Mouse (Mus musculus) forebrain, embryonic 14.5 days (tissue): ENCODE data around the gene Ybx2. TPM values are rescaled to one million over a fixed set of nuclear protein-coding genes. Genes with fewer than 3 reads are reported as not detected.

Experiments
- ATAC-seq: fragments of 200-750 bp; cut with Nextera tagmentation; 2 replicates; pipeline ENCODE4 v1.8.0; 2017; ENCODE audit warnings: mild to moderate bottlenecking, moderate library complexity
- DNase-seq: peaks from one replicate; pipeline ENCODE4 v3.0.0-alpha.2; 2015; ENCODE audit warnings: low spot score
- H3K27ac ChIP-seq: fragments of 300-500 bp; sonication (generic); 2 replicates; pipeline ENCODE4 v1.5.1; 2014; ENCODE audit warnings: low read depth, mild to moderate bottlenecking, control low read depth, low read length, moderate library complexity
- H3K27me3 ChIP-seq: fragments of 300-500 bp; sonication (generic); replicated peaks from 2 replicates; pipeline ENCODE4 v1.6.1; 2014; ENCODE audit warnings: low read length, control low read depth, mixed read lengths; ENCODE audit not compliant: control insufficient read depth, insufficient read depth
- H3K36me3 ChIP-seq: fragments of 300-500 bp; sonication (generic); 2 replicates; pipeline ENCODE4 v1.6.1; 2014; ENCODE audit warnings: low read length, control low read depth; ENCODE audit not compliant: control insufficient read depth, insufficient read depth
- H3K4me1 ChIP-seq: fragments of 300-500 bp; sonication (generic); 2 replicates; pipeline ENCODE4 v1.6.1; 2014; ENCODE audit warnings: antibody characterized with exemption, low read length, control low read depth; ENCODE audit not compliant: control insufficient read depth, insufficient read depth
- H3K4me2 ChIP-seq: fragments of 300-500 bp; sonication (generic); 2 replicates; pipeline ENCODE4 v1.6.1; 2014; ENCODE audit warnings: mild to moderate bottlenecking, control low read depth, low read length
- H3K4me3 ChIP-seq: fragments of 300-500 bp; sonication (generic); 2 replicates; pipeline ENCODE4 v1.5.1; 2014; ENCODE audit warnings: low read depth, low read length, control low read depth
- H3K9ac ChIP-seq: fragments of 300-500 bp; sonication (generic); 2 replicates; pipeline ENCODE4 v1.6.1; 2014; ENCODE audit warnings: mild to moderate bottlenecking, low read length, control low read depth, moderate library complexity
- H3K9me3 ChIP-seq: fragments of 300-500 bp; sonication (generic); replicated peaks from 2 replicates; pipeline ENCODE4 v1.6.1; 2016; ENCODE audit warnings: low read length, control low read depth, mixed read lengths; ENCODE audit not compliant: control insufficient read depth
- WGBS: fragments of 180-500 bp; shearing (Covaris S2); extraction: QIAGEN DNeasy Blood & Tissue Kit; methylation state at CpG from one replicate; pipeline ENCODE4 v1.1.7; 2014; 5-methylcytosine and 5-hydroxymethylcytosine counted together
- polyA plus RNA-seq: library from polyadenylated mRNA; unstranded; fragments of >200 nt; fragmentation: Nextera tagmentation; extraction: Ambion mirVana; gene quantifications from 2 replicates; pipeline ENCODE4 v1.2.1, GENCODE M21; 2014

The Ybx2 gene
- polyA plus RNA-seq, 1 experiment from 2014 or later = 4.0 TPM

- Histone ChIP-seq H3K36me3 (peaks cover 36% of the 10 kb centered on the region), H3K4me1 (peaks cover 18% of the 10 kb centered on the region), H3K4me2 (peak overlapping the region; percentile 87), H3K9ac (peak overlapping the region; percentile 91), H3K9me3 (no peaks in the 10 kb centered on the region), H3K4me3 (peak overlapping the region; percentile 87), H3K27ac (peak overlapping the region; percentile 92), H3K27me3 (no peaks in the 10 kb centered on the region)
- no peak; the same call in 1 of the 2 replicates for ATAC-seq
- DNase-seq = no peak
- under 1% methylated on average over 34 of the region's 39 CpGs for WGBS
These were observed 33.6 kb upstream of the Ybx2 start for GRCm38 (mm10) chr11:69901993-69902392.

DNA sequence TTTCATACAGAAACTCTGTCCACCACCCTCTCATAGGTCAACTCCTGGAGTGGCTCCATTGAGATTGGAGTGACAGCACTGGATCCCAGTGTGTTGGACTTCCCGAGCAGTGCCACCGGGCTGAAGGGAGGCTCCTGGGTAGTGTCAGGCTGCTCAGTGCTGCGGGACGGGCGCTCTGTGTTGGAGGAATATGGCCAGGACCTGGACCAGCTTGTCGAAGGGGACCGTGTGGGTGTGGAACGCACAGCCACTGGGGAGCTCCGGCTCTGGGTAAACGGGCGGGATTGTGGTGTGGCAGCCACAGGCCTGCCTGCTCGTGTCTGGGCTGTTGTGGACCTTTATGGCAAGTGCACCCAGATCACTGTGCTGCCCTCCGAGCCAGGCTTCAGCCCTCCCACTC is 32.6 kb upstream of the Ybx2 start:
- H3K36me3 ChIP-seq = peaks cover 46% of the 10 kb centered on the region
- H3K9ac ChIP-seq = no peak overlapping the region
- H3K4me2 ChIP-seq = peak overlapping the region; percentile 87
- peaks cover 18% of the 10 kb centered on the region for H3K4me1 ChIP-seq
- peak overlapping the region; percentile 87 for H3K4me3 ChIP-seq
- no peaks in the 10 kb centered on the region for H3K9me3 ChIP-seq
- WGBS = 92% methylated on average over 13 of the region's 13 CpGs
- no peak for ATAC-seq
- DNase-seq = no peak
- H3K27me3 ChIP-seq = no peaks in the 10 kb centered on the region
- no peak overlapping the region for H3K27ac ChIP-seq

DNA sequence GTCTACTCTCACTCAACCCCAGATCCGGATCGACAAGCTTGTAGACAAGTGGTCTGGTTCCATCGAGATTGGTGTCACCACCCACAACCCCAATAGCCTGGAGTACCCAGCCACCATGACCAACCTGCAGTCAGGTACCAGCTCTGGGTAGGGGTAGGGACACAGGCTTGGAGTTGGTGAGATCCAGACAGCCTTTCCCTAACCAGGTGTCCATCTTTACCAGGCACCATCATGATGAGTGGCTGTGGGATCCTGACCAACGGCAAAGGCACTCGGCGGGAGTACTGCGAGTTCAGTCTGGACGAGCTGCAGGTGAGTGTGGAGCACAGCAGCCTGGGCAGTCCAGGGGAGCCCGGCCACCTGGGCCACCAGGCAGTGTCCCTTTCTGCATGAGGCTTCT is 31.3 kb upstream of the Ybx2 start:
- no peak for ATAC-seq

GRCm38 (mm10) chr11:69908645-69909044 is 27.0 kb upstream of the Ybx2 start:
- Histone ChIP-seq H3K9ac (no peak overlapping the region), H3K4me1 (peaks cover 4% of the 10 kb centered on the region; the same call in 1 of the 2 replicates)
- whole genome bisulfite sequencing = 96% methylated on average over 11 of the region's 11 CpGs

More for the DNA sequence above, 31.3 kb upstream of the Ybx2 start:
- Histone ChIP-seq H3K27ac (no peak overlapping the region), H3K4me2 (no peak overlapping the region), H3K9ac (no peak overlapping the region), H3K4me1 (peaks cover 15% of the 10 kb centered on the region), H3K27me3 (no peaks in the 10 kb centered on the region), H3K4me3 (no peak overlapping the region), H3K36me3 (peaks cover 59% of the 10 kb centered on the region), H3K9me3 (no peaks in the 10 kb centered on the region)
- WGBS = 97% methylated on average over 9 of the region's 9 CpGs
- DNase-seq = no peak

GRCm38 (mm10) chr11:69909174-69909573 is 26.4 kb upstream of the Ybx2 start:
- ATAC-seq = no peak
- peaks cover 5% of the 10 kb centered on the region; the same call in 1 of the 2 replicates for H3K4me1 ChIP-seq
- H3K36me3 ChIP-seq = peaks cover 94% of the 10 kb centered on the region
- no peak overlapping the region for H3K27ac ChIP-seq
- no peak overlapping the region for H3K9ac ChIP-seq
- 91% methylated on average over 5 of the region's 5 CpGs for WGBS
- H3K4me3 ChIP-seq = no peak overlapping the region
- no peaks in the 10 kb centered on the region for H3K9me3 ChIP-seq
- H3K27me3 ChIP-seq = no peaks in the 10 kb centered on the region
- no peak for DNase-seq
- H3K4me2 ChIP-seq = no peak overlapping the region

More at GRCm38 (mm10) chr11:69908645-69909044, 27.0 kb upstream of the Ybx2 start:
- Histone ChIP-seq H3K27me3 (no peaks in the 10 kb centered on the region), H3K9me3 (no peaks in the 10 kb centered on the region), H3K4me3 (no peak overlapping the region), H3K4me2 (no peak overlapping the region), H3K36me3 (peaks cover 100% of the 10 kb centered on the region), H3K27ac (no peak overlapping the region)
- ATAC-seq (no peak), DNase-seq (no peak)

DNA sequence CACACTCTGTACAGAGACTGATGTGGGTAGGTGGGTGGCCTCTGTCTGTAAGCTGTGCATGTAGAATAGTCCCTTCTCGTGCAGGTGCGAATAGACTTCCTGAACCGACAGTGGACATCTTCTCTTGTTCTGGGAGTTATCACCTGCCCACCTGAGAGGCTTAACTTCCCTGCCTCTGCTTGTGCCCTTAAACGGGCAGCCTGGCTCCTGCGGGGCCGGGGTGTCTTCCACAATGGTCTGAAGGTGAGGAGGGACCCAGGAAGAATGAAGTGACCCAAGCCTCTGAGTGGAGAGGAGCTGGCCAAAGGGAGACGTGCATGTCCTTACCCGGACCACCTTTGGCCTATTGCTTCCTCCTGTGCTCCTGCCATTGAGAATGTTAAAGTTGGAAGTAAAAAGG is 25.4 kb upstream of the Ybx2 start:
- Histone ChIP-seq H3K4me2 (no peak overlapping the region), H3K27ac (no peak overlapping the region), H3K9me3 (no peaks in the 10 kb centered on the region), H3K4me3 (no peak overlapping the region), H3K27me3 (no peaks in the 10 kb centered on the region), H3K9ac (no peak overlapping the region), H3K36me3 (peaks cover 90% of the 10 kb centered on the region), H3K4me1 (peaks cover 13% of the 10 kb centered on the region)
- no peak for ATAC-seq
- no peak for DNase-seq
- WGBS = 95% methylated on average over 8 of the region's 8 CpGs

DNA sequence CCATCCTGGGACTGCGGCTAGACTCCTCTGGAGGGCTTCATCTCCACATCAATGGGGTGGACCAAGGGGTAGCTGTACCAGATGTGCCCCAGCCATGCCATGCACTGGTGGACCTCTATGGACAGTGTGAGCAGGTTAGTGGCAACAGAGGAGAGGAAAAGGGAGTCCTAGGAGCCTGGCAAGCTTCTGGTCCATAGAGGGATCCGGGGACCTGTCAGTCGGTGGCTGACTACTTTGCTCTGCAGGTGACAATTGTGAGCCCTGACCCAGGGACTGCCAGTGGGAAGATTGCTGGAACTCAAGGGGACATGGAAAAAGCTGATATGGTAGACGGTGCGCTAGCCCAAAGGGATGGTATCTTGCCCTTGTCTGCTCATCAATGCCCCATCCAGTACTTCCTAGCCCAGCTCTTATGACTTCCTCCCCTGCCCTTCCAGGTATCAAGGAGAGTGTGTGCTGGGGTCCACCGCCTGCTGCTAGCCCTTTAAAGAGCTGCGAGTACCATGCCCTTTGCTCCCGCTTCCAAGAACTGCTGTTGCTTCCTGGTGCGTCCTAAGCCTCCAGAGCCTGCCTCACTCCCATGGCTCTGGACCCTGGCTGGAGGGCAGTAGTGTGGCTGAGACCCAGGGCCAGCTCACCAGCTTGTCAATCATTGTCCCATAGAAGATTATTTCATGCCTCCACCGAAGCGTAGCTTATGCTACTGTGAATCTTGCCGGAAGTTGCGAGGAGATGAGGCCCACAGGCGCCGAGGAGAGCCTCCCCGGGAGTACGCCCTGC is 24.6 kb upstream of the Ybx2 start:
- no peak for DNase-seq
- Histone ChIP-seq H3K4me3 (no peak overlapping the region), H3K27me3 (no peaks in the 10 kb centered on the region), H3K36me3 (peaks cover 90% of the 10 kb centered on the region), H3K4me2 (no peak overlapping the region), H3K9ac (no peak overlapping the region), H3K27ac (no peak overlapping the region), H3K9me3 (no peaks in the 10 kb centered on the region), H3K4me1 (peaks cover 17% of the 10 kb centered on the region)
- 96% methylated on average over 17 of the region's 17 CpGs for WGBS
- no peak for ATAC-seq

DNA sequence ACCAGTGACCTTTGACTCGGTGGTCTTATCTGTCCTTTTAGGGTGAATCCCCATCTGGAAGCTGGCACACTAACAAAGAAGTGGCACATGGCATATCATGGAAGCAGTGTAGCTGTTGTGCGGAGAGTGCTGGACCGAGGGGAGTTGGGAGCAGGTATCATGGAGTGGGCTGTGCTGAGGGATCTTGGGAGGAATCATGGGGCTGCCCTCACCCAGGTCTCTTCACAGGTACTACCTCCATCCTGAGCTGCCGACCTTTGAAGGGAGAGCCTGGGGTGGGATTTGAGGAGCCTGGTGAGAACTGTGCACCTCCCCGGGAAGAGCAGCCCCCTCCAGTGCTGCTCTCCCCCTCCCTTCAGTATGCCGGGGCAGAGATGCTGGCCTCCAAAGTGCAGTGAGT is 23.9 kb upstream of the Ybx2 start:
- Histone ChIP-seq H3K36me3 (peaks cover 90% of the 10 kb centered on the region), H3K27me3 (no peaks in the 10 kb centered on the region), H3K4me1 (peaks cover 17% of the 10 kb centered on the region), H3K4me3 (no peak overlapping the region), H3K9ac (no peak overlapping the region), H3K27ac (no peak overlapping the region), H3K9me3 (no peaks in the 10 kb centered on the region), H3K4me2 (no peak overlapping the region)
- DNase-seq (no peak), ATAC-seq (no peak)
- WGBS = 93% methylated on average over 6 of the region's 6 CpGs
